Mouse (Mus musculus): ENCODE measurements around the gene Gm48552. TPM values are rescaled to one million over a fixed set of nuclear protein-coding genes. Genes with fewer than 3 reads are reported as not detected.

Gm48552 gene
- total and polyA plus RNA-seq, 3 experiments: 0.89 to 1.2 TPM; not detected in 1

DNA sequence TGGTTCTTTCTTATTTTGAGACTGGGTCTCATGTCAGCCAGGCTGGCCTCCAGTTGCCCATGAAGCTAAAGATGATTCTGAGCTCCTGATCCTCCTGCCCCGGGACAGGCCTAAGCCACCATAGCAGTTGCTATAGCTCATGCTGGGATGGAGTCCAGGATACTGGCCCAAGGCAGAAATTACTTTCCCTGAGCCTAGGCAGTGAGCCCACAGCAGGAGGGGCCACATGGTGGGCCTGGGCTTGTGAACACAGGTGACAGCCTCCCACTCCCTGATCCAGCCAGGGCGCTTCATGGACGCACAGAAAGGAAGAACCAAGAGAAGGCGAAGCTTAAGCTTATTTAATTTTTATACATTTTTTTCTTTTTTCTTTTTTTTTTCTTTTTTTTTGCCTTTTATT lies 7.1 kb downstream of the Gm48552 start:
- H3K9me3 ChIP-seq (replicated peaks; ENCODE audit: insufficient read depth, low read length): no peaks in the 10 kb centered on the region
- peaks cover 6 to 14% of the 10 kb centered on the region in 2 experiments; a peak in 3 of 4 replicates for H3K4me1 ChIP-seq (ENCODE audit: control insufficient read depth in 1 of 2, insufficient read depth in 2 of 2, low read length in 2 of 2)
- no peak overlapping the region for H3K4me3 ChIP-seq (ENCODE audit: control insufficient read depth in 1 of 2, insufficient read depth in 1 of 2, low read depth in 2 of 2, low read length in 2 of 2)
- no peak overlapping the region for H3K9ac ChIP-seq (ENCODE audit: control insufficient read depth, low read depth, low read length, poor library complexity, severe bottlenecking)
- no peaks in the 10 kb centered on the region for H3K36me3 ChIP-seq (ENCODE audit: control insufficient read depth in 1 of 2, insufficient read depth in 2 of 2, low read length in 2 of 2)
- H3K27ac ChIP-seq (ENCODE audit: control insufficient read depth, low read depth, low read length): no peak overlapping the region
- H3K79me2 ChIP-seq (ENCODE audit: control insufficient read depth, insufficient read depth, low read length, poor library complexity): no peaks in the 10 kb centered on the region
- no peak for DNase-seq (ENCODE audit: low read depth, low spot score)
- no peak for TF ChIP-seq SIN3A (IDR thresholded peaks at IDR 0.05; ENCODE audit: low read length)
- TF ChIP-seq EP300 (IDR thresholded peaks at IDR 0.05; ENCODE audit: low read depth in 1 of 2, low read length in 2 of 2): no peak
- no peak for TF ChIP-seq CHD2 (IDR thresholded peaks at IDR 0.05; ENCODE audit: low read length)
- TF ChIP-seq ZKSCAN1 (IDR thresholded peaks at IDR 0.05; ENCODE audit: low read depth, low read length): no peak
- no peak for TF ChIP-seq MAZ (IDR thresholded peaks at IDR 0.05; ENCODE audit: low read depth, low read length)
- no peak for TF ChIP-seq E2F4 (IDR thresholded peaks at IDR 0.05; ENCODE audit: borderline replicate concordance, low read depth, low read length)
- no peaks in the 10 kb centered on the region for H3K27me3 ChIP-seq (ENCODE audit: control insufficient read depth in 1 of 2, insufficient read depth in 2 of 2, low read length in 2 of 2)

DNA sequence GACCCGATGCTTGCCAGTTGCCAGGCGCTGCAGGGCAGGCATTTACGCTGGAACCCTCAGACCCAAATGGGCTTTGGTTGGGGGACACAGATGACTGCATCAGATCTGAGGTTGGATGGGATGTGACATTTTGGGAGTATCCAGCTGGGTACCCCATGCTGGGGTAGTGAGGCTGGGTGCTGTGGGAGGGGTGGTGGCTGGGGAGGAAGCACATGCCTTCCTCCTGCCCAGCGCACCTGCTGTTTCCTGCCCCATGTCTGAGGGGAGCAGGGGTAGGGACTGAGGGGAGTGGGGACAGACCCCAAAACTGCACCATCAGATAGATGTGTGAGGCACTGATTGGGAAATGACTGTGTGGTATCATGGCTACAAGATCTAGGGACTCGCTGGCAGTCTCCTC lies 7.9 kb downstream of the Gm48552 start:
- Histone ChIP-seq H3K4me3 (ENCODE audit: control insufficient read depth in 1 of 2, insufficient read depth in 1 of 2, low read depth in 2 of 2, low read length in 2 of 2) (no peak overlapping the region), H3K27me3 (ENCODE audit: control insufficient read depth in 1 of 2, insufficient read depth in 2 of 2, low read length in 2 of 2) (no peaks in the 10 kb centered on the region), H3K9ac (ENCODE audit: control insufficient read depth, low read depth, low read length, poor library complexity, severe bottlenecking) (no peak overlapping the region), H3K9me3 (replicated peaks; ENCODE audit: insufficient read depth, low read length) (no peaks in the 10 kb centered on the region), H3K27ac (ENCODE audit: control insufficient read depth, low read depth, low read length) (no peak overlapping the region), H3K36me3 (ENCODE audit: control insufficient read depth in 1 of 2, insufficient read depth in 2 of 2, low read length in 2 of 2) (no peaks in the 10 kb centered on the region), H3K79me2 (ENCODE audit: control insufficient read depth, insufficient read depth, low read length, poor library complexity) (no peaks in the 10 kb centered on the region), H3K4me1 (ENCODE audit: control insufficient read depth in 1 of 2, insufficient read depth in 2 of 2, low read length in 2 of 2) (peaks cover 6 to 14% of the 10 kb centered on the region in 2 experiments; a peak in 3 of 4 replicates)
- no peak for DNase-seq (ENCODE audit: low read depth, low spot score)
- TF ChIP-seq TAL1 (IDR thresholded peaks at IDR 0.05; ENCODE audit: low read length) (no peak), MAFK (IDR thresholded peaks at IDR 0.05; ENCODE audit: borderline replicate concordance, low read depth, low read length) (no peak), TBP (IDR thresholded peaks at IDR 0.05; ENCODE audit: low read depth, low read length) (no peak), CHD1 (IDR thresholded peaks at IDR 0.05; ENCODE audit: low read depth, low read length) (no peak), POLR2AphosphoS5 (IDR thresholded peaks at IDR 0.05; ENCODE audit: borderline replicate concordance, low read depth, low read length) (no peak), JUND (IDR thresholded peaks at IDR 0.05; ENCODE audit: low read depth, low read length) (no peak), MYB (IDR thresholded peaks at IDR 0.05; ENCODE audit: low read depth, low read length) (no peak), GABPA (IDR thresholded peaks at IDR 0.05; ENCODE audit: low read depth, low read length) (no peak), KAT2A (conservative IDR thresholded peaks at IDR 0.05; ENCODE audit: low read depth, low read length) (no peak), ETS1 (IDR thresholded peaks at IDR 0.05; ENCODE audit: low read depth, low read length) (no peak), MEF2A (IDR thresholded peaks at IDR 0.05; ENCODE audit: extremely low read depth, insufficient replicate concordance, low read depth, low read length, poor library complexity, severe bottlenecking) (no peak), ZKSCAN1 (IDR thresholded peaks at IDR 0.05; ENCODE audit: low read depth, low read length) (no peak), ZNF384 (IDR thresholded peaks at IDR 0.05; ENCODE audit: low read depth, low read length) (no peak), MXI1 (IDR thresholded peaks at IDR 0.05; ENCODE audit: low read depth, low read length) (no peak), MYC (IDR thresholded peaks at IDR 0.05; ENCODE audit: low read depth, low read length) (no peak), NELFE (IDR thresholded peaks at IDR 0.05; ENCODE audit: low read depth, low read length) (no peak), POLR2AphosphoS2 (IDR thresholded peaks at IDR 0.05; ENCODE audit: low read length) (no peak), RCOR1 (IDR thresholded peaks at IDR 0.05; ENCODE audit: low read depth, low read length) (no peak), ZC3H11A (IDR thresholded peaks at IDR 0.05; ENCODE audit: low read depth, low read length) (no peak)
